17 mouse cellular contexts compared by ENCODE assay signal in genomic region chr12:48173926-48174601, GRCm38 (mm10).
"Had no signal": no experiment of that assay in that cellular context is flagged by ENCODE, and none has a peak within 500 bp of the region (broad histone marks: within the 10 kb centered on the region; RNA-seq: fewer than 3 reads in every experiment).

No protein-coding gene starts in this region.

- H3K9me3 ChIP-seq: liver, embryonic 13.5 days; midbrain, embryonic 12.5 days had no signal

- H3K4me1 ChIP-seq: liver, embryonic 13.5 days; midbrain, embryonic 12.5 days had no signal

- H3K36me3 ChIP-seq: liver, embryonic 13.5 days; midbrain, embryonic 12.5 days had no signal

- ATAC-seq: midbrain, embryonic 16.5 days had no signal

- H3K27me3 ChIP-seq: liver, embryonic 13.5 days; midbrain, embryonic 12.5 days had no signal

- H3K4me3 ChIP-seq: left cerebral cortex, adult 2 months; liver, embryonic 13.5 days; midbrain, embryonic 12.5 days had no signal

- H3K4me2 ChIP-seq: liver, embryonic 13.5 days; midbrain, embryonic 12.5 days had no signal

- H3K27ac ChIP-seq: kidney, postnatal 0 days; left cerebral cortex, adult 2 months; liver, embryonic 13.5 days; midbrain, embryonic 12.5 days; stomach, postnatal 0 days had no signal

- H3K9ac ChIP-seq: liver, embryonic 13.5 days; midbrain, embryonic 12.5 days had no signal

- DNase-seq: kidney, adult 2 months; kidney, postnatal 36 days; layer of hippocampus, postnatal 36 days; liver, embryonic 13.5 days; lung, adult 2 months; lung, postnatal 14 days; lung, postnatal 4 days; right cerebral cortex, postnatal 14 days; right cerebral cortex, postnatal 4 days; thymus, adult 2 months; thymus, postnatal 14 days; thymus, postnatal 4 days had no signal
